Mouse (Mus musculus) B cell, adult (primary cell): Measurements from ENCODE around the gene Phf13. TPM values are rescaled to one million over a fixed set of nuclear protein-coding genes. Genes with fewer than 3 reads are reported as not detected.

Experiments used
- total RNA-seq: library from RNA; stranded (reverse); gene quantifications from 4 replicates; pipeline ENCODE4 v1.2.4, GENCODE M21; 2023; ENCODE audit not compliant: inconsistent age

Phf13 gene
- 4.3 to 4.9 TPM (median 4.6 TPM) in 4 replicates for total RNA-seq

DNA sequence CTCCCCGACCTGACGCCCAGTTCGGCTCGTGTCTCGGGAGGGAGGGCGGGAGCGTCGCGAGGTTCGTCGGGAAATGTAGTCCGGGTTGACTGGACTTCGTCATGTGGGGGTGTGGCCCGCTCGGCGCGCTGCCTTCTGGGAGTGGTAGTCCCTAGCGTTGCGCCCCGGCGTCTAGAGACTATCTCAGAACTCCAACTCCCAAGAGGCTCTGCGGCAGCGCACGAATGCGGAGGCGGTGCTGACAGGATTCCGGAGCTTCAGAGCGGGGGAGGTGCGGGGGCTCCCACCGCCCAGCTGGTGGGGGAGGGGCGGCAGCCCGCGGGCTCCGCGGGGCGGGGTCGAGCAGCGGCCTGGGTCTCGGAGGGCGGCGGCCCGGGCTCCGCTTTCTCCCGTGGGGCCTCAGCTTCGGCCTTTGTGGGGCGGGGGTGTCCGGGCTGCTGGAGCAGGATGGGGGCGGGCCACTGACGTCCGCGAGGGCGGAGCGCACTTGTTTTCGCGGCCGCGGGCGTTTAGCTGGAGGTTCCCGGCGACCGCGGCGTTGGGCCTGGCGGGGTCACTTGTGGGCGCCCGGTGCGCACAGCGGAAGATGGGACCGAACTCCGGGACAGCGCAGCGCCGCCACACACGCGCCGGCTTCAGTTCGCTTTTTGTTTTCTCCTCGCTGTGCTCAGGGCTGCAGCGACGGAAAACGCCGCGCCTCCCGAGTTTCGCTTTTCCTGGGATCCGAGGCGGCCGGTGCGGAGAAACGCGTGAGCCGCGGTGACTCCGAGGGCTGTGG lies at the start of gene Phf13:
Phf13 (minus strand) TSS at position 86 of the 778 bp plus-strand sequence.

DNA sequence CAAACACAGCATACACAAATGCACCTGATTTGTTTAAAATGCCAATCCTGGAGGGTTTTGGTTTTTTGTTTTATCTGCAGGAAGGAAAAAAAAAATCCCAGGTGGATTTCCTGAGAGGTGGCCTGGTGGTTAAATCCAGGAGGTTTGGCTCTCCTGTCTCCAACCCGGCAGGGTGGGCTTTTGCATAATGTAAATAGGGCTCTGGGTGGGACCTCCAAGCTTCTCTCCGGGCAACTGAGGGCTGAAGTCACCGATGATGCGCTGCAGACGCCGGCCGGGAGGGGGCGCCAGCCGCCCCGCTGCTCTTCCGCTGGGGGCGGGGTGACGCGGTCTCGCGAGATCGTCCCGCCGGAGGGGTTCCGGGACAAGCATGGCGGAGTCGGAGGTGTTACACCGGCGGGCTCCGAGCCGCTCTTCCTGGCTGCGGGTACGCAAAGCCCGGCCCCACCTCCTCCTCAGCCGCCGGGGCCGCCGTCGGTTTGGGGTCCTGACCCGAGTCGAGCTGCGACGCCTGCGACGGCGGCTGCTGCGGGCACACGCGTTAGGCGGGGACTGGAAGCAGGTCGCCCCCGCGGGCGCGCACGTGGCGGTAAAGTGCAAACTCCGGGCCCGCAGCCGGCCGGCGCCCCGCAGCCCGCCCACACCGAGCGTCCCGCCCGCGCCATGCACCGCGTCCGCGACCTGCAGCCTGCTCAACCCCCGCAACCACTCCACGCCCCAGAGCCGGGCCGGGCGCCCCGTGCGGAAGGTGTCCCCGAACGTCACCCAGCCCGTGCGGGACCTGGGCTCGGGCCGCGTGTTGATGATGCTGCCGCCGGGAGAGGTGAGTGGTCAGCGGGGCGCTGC lies 43.1 kb upstream of the Phf13 start, which contains the start of gene Nol9:
Nol9 (plus strand) TSS at position 337 of the 846 bp plus-strand sequence.

DNA sequence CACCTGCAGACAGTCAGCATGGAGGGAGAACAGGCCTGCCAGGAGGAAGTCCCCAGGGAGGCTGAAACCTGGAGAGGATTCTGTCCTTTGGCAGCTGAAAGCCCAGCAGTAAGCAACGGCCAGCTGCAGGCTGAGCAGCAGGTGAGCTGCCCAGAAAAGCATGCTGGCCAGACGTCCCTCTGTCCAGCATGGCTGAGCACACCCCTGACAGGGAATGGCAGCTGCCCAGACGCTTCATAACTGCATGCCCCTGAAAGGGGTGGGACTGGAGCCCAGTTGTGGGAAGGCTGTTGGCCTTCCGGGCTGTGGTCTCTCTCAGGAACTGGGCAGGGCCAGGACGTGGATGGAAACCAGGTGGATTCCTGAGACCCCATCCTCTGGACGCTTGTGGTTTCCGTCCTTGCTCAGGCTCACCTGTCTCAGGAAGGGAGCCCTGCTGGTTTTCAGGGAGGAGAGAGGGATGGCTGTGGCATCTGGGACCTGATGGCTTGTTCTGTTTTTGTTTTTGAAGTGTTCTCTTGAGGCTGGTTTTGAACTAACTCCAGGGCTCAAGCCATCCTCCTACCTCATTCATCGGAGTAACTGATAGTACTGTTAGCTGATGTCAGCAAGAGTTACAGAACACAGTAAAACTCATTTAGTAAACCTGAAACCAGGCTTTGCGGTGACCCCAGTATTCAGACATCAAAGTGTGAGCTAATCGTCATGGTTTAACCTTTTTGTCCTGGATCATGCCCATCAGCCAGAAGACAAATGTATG lies 42.3 kb upstream of the Phf13 start, which contains the start of gene Tas1r1:
Tas1r1 (minus strand) TSS at position 344 of the 760 bp plus-strand sequence.

DNA sequence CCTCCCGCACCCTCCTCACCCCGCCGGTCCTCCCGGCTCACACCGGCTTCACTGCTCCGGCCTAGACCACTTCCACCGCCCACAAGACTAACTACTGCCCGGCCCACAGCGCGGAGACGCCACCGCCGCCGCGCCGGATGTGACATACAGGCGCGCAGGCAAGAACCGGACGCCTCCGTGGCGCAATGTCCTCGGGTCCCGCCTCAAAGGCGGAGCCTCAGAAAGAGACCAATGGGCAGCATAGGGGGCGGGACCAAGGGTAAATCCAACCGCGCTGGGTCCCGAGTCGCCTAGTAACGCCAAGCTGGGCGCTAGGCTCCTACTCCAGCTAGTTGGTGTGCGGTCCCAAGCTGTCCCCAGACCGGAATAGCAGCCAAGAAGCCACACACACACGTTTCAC lies 31.5 kb upstream of the Phf13 start, which contains the start of gene Zbtb48:
Zbtb48 (minus strand) TSS at position 148 of the 400 bp plus-strand sequence.

DNA sequence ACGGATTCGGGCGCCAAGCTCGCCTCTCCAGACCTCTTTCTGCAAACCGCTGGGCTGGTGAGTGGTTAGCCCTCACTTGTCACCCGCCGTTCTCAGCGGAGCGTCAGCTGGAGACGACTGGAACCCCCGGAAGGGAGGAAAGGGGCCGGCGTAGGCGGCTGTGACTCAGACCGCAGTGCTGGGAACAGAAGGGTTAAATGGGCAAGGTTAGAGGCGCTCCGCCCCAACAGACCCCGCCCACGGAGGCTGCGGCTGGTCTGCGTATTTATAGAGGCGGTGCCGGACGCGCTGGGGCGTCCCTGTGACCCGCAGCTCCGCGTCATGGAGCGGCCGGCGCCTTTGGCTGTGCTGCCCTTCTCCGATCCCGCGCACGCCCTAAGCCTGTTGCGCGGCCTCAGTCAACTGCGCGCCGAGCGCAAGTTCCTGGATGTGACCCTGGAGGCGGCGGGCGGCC lies 12.6 kb upstream of the Phf13 start, which contains the start of gene Klhl21:
Klhl21 (plus strand) TSS at position 182 of the 454 bp plus-strand sequence.

DNA sequence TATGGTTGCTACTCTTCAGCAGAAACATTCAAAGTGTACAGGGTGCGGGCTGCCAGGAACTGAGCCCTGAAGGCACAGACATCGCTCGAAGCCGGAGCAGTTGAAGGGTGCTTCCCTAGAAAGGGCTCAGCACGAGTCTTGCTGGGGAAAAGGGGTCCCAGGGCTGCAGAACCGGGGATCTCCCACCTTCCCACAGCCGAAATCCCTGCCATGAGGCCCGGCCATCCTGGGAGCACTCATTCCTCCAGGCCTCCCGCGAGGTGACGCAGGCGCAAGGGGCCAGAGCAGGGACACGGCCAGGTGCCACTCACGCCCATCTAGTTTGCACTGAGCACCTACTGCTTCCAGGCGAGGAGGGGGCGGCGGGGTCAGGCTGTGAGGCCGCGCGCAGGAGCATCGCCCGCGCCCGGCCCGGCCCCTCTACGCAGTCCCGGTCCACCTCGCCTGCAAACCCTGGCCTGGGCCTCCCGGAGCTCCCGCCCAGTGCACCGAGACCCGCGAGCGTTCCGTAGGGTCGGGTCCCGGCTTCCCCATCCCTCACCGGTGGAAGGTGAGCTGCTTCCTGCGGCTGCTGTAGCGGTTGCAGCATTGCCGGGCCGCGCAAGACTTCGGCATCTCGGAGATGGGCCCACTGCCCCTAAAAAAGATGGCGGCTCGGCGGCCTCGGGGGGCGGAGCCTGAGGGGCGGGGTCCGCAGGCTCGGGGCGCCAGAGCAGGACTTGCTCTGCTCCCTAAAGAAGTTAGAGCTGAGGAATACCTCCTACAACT lies 7.5 kb downstream of the Phf13 start, which contains the start of gene Thap3:
Thap3 (minus strand) TSS at position 656 of the 768 bp plus-strand sequence.

Other genes with a start within 250 kb of the Phf13 start
- gene Camta1, start 134.4 kb downstream of the Phf13 start, total RNA-seq = 29.0 to 45.3 TPM (median 38.0 TPM) in 4 replicates
- gene Dnajc11, start 62.6 kb downstream of the Phf13 start, total RNA-seq = 63.0 to 74.3 TPM (median 70.1 TPM) in 4 replicates
- gene Thap3, start 7.3 kb downstream of the Phf13 start, total RNA-seq = 32.4 to 40.3 TPM (median 37.0 TPM) in 4 replicates
- gene Klhl21, start 12.5 kb upstream of the Phf13 start, total RNA-seq = 16.6 to 19.0 TPM (median 17.2 TPM) in 4 replicates
- 20.9 to 34.7 TPM (median 26.9 TPM) in 4 replicates for gene Zbtb48, start 31.4 kb upstream of the Phf13 start, total RNA-seq
- gene Tas1r1, start 42.3 kb upstream of the Phf13 start, total RNA-seq = 0.19 to 0.69 TPM (median 0.51 TPM) in 3 of 4 replicates, not detected in the other
- gene Nol9, start 43.1 kb upstream of the Phf13 start, total RNA-seq = 39.8 to 45.6 TPM (median 41.7 TPM) in 4 replicates
- gene Plekhg5, start 76.2 kb upstream of the Phf13 start, total RNA-seq = 1.5 to 3.0 TPM (median 2.6 TPM) in 4 replicates
- not detected in 4 replicates for gene Tnfrsf25, start 119.7 kb upstream of the Phf13 start, total RNA-seq
- gene Espn, start 156.1 kb upstream of the Phf13 start, total RNA-seq = 0.99 to 1.7 TPM (median 1.0 TPM) in 4 replicates
- not detected in 4 replicates for gene Hes2, start 162.6 kb upstream of the Phf13 start, total RNA-seq
- 3.3 to 7.2 TPM (median 5.1 TPM) in 4 replicates for gene Acot7, start 181.9 kb upstream of the Phf13 start, total RNA-seq